Mouse (Mus musculus) CH12.LX (cell line): ENCODE measurements around the gene Ccdc170. TPM values are rescaled to one million over a fixed set of nuclear protein-coding genes. Genes with fewer than 3 reads are reported as not detected.

Source experiments
- DNase-seq: peaks from one replicate; pipeline ENCODE4 v3.0.0-alpha.2; 2013; ENCODE audit errors: extremely low read depth
- H3K27ac ChIP-seq: 2 replicates; pipeline ENCODE4 v1.5.1; 2012; ENCODE audit warnings: low read depth, mild to moderate bottlenecking, control low read depth, moderate library complexity; ENCODE audit not compliant: insufficient read depth
- H3K27me3 ChIP-seq: replicated peaks from 2 replicates; pipeline ENCODE3; 2012; ENCODE audit warnings: inconsistent platforms
- H3K36me3 ChIP-seq, 2 experiments: replicated peaks in 1 of 2; 2 replicates each; pipeline versions ENCODE3 to v1.6.1; 2012; ENCODE audit warnings: inconsistent platforms in 1 of 2, low read length in 1 of 2, mild to moderate bottlenecking in 1 of 2, mixed read lengths in 1 of 2, moderate library complexity in 1 of 2; ENCODE audit not compliant: control insufficient read depth in 1 of 2, insufficient read depth in 1 of 2
- H3K4me1 ChIP-seq, 2 experiments: 2 replicates each; pipeline ENCODE4 v1.6.1; 2012; ENCODE audit warnings: inconsistent platforms in 1 of 2, moderate library complexity in 1 of 2; ENCODE audit not compliant: insufficient read depth in 2 of 2, control insufficient read depth in 1 of 2
- H3K4me2 ChIP-seq: 2 replicates; pipeline ENCODE4 v1.6.1; 2012; ENCODE audit warnings: low read depth, mild to moderate bottlenecking, control low read depth; ENCODE audit not compliant: poor library complexity, insufficient read depth, severe bottlenecking
- H3K4me3 ChIP-seq, 3 experiments: fragments of 150-350 bp in 1 of 3; sonication (generic) in 1 of 3; replicated peaks in 1 of 3; 2 replicates each; pipeline versions ENCODE3 to v1.5.1; 2011 to 2012; ENCODE audit warnings: low read depth in 2 of 3, low read length in 2 of 3, mild to moderate bottlenecking in 2 of 3, moderate library complexity in 2 of 3, control low read depth in 1 of 3, improper control_type of control experiment in 1 of 3, inconsistent platforms in 1 of 3, mixed read lengths in 1 of 3; ENCODE audit not compliant: poor library complexity in 1 of 3
- H3K79me2 ChIP-seq: replicated peaks from 2 replicates; pipeline ENCODE4 v1.6.1; 2012; ENCODE audit warnings: mild to moderate bottlenecking, moderate library complexity; ENCODE audit not compliant: control insufficient read depth, poor library complexity, insufficient read depth, severe bottlenecking; ENCODE audit errors: extremely low read depth
- H3K9ac ChIP-seq: 2 replicates; pipeline ENCODE4 v1.6.1; 2012; ENCODE audit warnings: low read depth, mild to moderate bottlenecking, control low read depth, moderate library complexity; ENCODE audit not compliant: insufficient read depth
- H3K9me3 ChIP-seq: replicated peaks from 2 replicates; pipeline ENCODE3; 2012; ENCODE audit warnings: low read length, inconsistent platforms, mixed read lengths
- CTCF ChIP-seq, 2 experiments: IDR thresholded peaks in 1 of 2; conservative IDR thresholded peaks in 1 of 2; 2 replicates each; pipeline ENCODE4 v1.5.1; 2011 to 2012; ENCODE audit warnings: low read depth in 2 of 2, low read length in 2 of 2, improper control_type of control experiment in 1 of 2, inconsistent platforms in 1 of 2, mild to moderate bottlenecking in 1 of 2, moderate library complexity in 1 of 2
- EP300 ChIP-seq: IDR thresholded peaks from 2 replicates; pipeline ENCODE4 v1.6.1; 2011; ENCODE audit warnings: low read length, improper control_type of control experiment
- MAX ChIP-seq: IDR thresholded peaks from 2 replicates; pipeline ENCODE4 v1.6.1; 2011; ENCODE audit warnings: low read length, improper control_type of control experiment
- MEF2A ChIP-seq: IDR thresholded peaks from 2 replicates; pipeline ENCODE4 v1.6.1; 2014; ENCODE audit warnings: low read depth, mild to moderate bottlenecking, inconsistent platforms, low read length, improper control_type of control experiment, borderline replicate concordance
- MYC ChIP-seq: IDR thresholded peaks from 2 replicates; pipeline ENCODE4 v1.6.1; 2011; ENCODE audit warnings: low read depth, mild to moderate bottlenecking, improper control_type of control experiment, low read length
- RAD21 ChIP-seq: IDR thresholded peaks from 2 replicates; pipeline ENCODE4 v1.6.1; 2011; ENCODE audit warnings: low read depth, mild to moderate bottlenecking, low read length, improper control_type of control experiment, moderate library complexity
- SMC3 ChIP-seq: IDR thresholded peaks from 2 replicates; pipeline ENCODE4 v1.6.1; 2011; ENCODE audit warnings: low read depth, low read length, improper control_type of control experiment
- ZC3H11A ChIP-seq: IDR thresholded peaks from 2 replicates; pipeline ENCODE4 v1.6.1; 2012; ENCODE audit warnings: low read depth, mild to moderate bottlenecking, inconsistent platforms, low read length, improper control_type of control experiment
- dilution Hi-C: fragments of 300-500 bp; cut with MboI; formaldehyde crosslinking; loops from 2 replicates; pipeline ENCODE4 v1.14.3; 2020; ENCODE audit warnings: low sequenced_read_pairs; ENCODE audit not compliant: extremely low pct_unique_long_range_greater_than_20kb, extremely low pct_ligation_motif_present
- in situ Hi-C: fragments of 300-500 bp; cut with MboI; formaldehyde crosslinking; loops from 3 replicates; pipeline ENCODE4 v1.14.3; 2019; ENCODE audit warnings: low sequenced_read_pairs, low pct_ligation_motif_present, low pct_unique_long_range_greater_than_20kb, mixed read lengths
- polyA plus RNA-seq: library from polyadenylated mRNA; unstranded; fragments of >175 nt; gene quantifications from 2 replicates; pipeline ENCODE4 v1.2.1, GENCODE M21; 2012; ENCODE audit warnings: low read depth; ENCODE audit not compliant: insufficient read length
- total RNA-seq, 2 experiments: library from RNA; depleted of rRNA; stranded (reverse); fragments of 300-350 nt in 1 of 2; fragments of >200 nt in 1 of 2; gene quantifications; 2 replicates each; pipeline ENCODE4 v1.2.3; 2012 to 2014

Ccdc170 gene
- total and polyA plus RNA-seq, 3 experiments: not detected

DNA sequence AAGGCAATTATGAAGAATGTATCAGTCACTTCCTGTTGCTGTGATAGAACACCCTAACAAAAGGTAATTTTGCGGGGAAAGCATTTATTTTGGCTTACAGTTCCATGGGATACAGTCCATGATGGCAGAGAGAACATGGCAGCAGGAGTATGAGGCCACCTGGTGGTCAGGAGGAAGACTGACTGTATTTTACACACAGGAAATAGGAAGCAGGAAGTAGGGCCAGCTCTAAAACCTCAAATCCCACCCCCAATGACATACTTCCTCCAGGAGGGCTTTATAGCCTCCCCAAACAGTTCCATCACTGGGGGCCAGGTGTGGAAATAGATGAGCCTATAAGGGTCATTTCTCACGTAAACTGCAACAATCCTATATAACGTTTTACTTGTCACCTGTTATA, 39.8 kb downstream of the Ccdc170 start:
- DNase-seq: peak; percentile 15
- dilution Hi-C loops: no loop called here
- in situ Hi-C loops: no loop called here

DNA sequence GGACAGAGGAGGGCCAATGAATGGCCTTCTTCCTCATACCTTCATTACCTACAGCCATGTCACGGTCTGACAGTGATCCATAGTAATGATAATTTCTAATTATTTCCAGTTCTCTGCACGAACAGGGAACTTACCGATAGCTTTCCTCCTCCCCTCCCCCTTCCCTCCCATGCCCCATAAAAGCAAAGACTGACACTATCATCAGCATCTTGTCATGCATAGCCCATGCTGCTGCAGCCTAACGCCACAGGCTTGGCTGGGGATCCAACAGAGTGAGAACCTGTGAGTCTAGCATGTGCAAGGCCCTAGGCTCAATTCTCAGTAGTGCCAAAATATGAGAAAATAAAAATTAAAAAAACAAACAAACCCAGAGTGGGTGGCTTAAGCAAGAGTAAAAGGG, 40.8 kb downstream of the Ccdc170 start:
- H3K79me2 ChIP-seq: no peaks in the 10 kb centered on the region
- TF ChIP-seq ZC3H11A: no peak
- no peaks in the 10 kb centered on the region for H3K27me3 ChIP-seq
- H3K9ac ChIP-seq: no peak overlapping the region
- H3K4me2 ChIP-seq: no peak overlapping the region
- no peak overlapping the region for H3K27ac ChIP-seq
- no peaks in the 10 kb centered on the region for H3K36me3 ChIP-seq
- H3K4me3 ChIP-seq: no peak overlapping the region
- in situ Hi-C loops (no loop called here), dilution Hi-C loops (no loop called here)
- no peak for DNase-seq
- H3K4me1 ChIP-seq: peaks cover 5 to 14% of the 10 kb centered on the region in 2 experiments; a peak in 3 of 4 replicates
- H3K9me3 ChIP-seq: peaks cover 5% of the 10 kb centered on the region

More for the DNA sequence above, 39.8 kb downstream of the Ccdc170 start:
- H3K27ac ChIP-seq: no peak overlapping the region
- no peak overlapping the region for H3K4me3 ChIP-seq
- H3K9me3 ChIP-seq: peaks cover 5% of the 10 kb centered on the region
- no peaks in the 10 kb centered on the region for H3K27me3 ChIP-seq
- no peaks in the 10 kb centered on the region for H3K79me2 ChIP-seq
- no peak overlapping the region for H3K9ac ChIP-seq
- no peak overlapping the region for H3K4me2 ChIP-seq
- H3K36me3 ChIP-seq: no peaks in the 10 kb centered on the region
- TF ChIP-seq RAD21 (peak; percentile 4), EP300 (no peak), SMC3 (peak; percentile 18; the same call in 1 of the 2 replicates), MAX (no peak), CTCF (conservative IDR thresholded peaks at IDR 0.05 in 1 of 2, IDR thresholded peaks at IDR 0.05 in 1 of 2; ENCODE audit: low read depth in 2 of 2, low read length in 2 of 2) (peak in 1 of 2 experiments; percentile 24; a peak in 1 of 4 replicates)
- peaks cover 5 to 12% of the 10 kb centered on the region in 2 experiments; a peak in 3 of 4 replicates for H3K4me1 ChIP-seq

DNA sequence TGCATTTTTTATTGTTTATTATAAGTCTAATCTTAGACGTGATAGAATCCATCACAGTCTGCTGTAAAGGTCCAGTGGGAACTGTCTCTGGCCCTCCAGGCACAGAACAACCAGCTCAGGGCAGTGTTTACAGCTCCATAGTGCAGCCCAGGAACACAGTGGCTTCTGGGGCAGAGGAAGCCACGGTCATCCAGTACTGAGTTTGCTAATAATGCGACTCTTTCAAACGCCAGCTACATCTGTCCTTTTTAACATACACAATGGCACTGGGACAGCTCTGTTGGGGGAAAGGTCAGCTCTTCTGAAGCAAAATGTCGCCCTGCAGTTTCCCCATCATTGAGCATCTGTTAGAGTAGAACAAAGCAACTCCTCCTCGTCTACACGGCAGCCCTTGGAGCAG, 45.7 kb downstream of the Ccdc170 start:
- in situ Hi-C loops (no loop called here), dilution Hi-C loops (no loop called here)
- no peak overlapping the region for H3K4me3 ChIP-seq

More for the DNA sequence above, 45.7 kb downstream of the Ccdc170 start:
- H3K27me3 ChIP-seq: no peaks in the 10 kb centered on the region
- no peaks in the 10 kb centered on the region for H3K9me3 ChIP-seq
- H3K79me2 ChIP-seq: no peaks in the 10 kb centered on the region
- H3K27ac ChIP-seq: no peak overlapping the region
- H3K36me3 ChIP-seq: no peaks in the 10 kb centered on the region
- DNase-seq: no peak
- no peak overlapping the region for H3K4me2 ChIP-seq
- H3K4me1 ChIP-seq: peaks cover 0 to 9% of the 10 kb centered on the region in 2 experiments; a peak in 1 of 4 replicates
- TF ChIP-seq MYC: no peak
- no peak for TF ChIP-seq MEF2A
- no peak overlapping the region for H3K9ac ChIP-seq
